Comparison of ENCODE assay signal across 8 mouse cellular contexts in the genomic region with DNA sequence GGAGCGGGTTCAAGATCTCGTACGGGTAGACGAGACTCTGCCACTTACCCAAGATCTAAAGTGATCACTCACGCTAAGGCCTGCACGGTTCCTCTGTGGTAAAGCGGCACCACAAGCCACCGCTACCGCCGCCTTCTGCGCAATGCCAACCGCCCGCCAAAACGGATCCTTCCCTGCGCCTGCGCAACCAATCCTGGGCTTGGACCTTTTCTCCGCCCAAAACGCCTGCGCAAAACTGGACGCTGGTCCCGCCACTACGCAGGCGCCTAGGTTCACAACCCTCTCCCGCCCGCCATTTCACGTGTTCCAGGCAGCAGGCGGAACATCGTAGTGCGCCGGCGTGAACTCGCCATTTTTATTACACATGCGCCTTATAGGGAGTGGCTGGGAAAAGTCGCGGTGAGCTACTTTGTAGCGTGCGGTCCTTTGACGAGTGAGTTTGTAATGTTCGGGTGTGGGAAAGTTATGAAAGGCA. TPM values are rescaled to one million over a fixed set of nuclear protein-coding genes. Genes with fewer than 3 reads are reported as not detected.
DNase-seq lines count a peak whose midpoint lies in the region; ATAC-seq lines count a peak whose summit lies in the region.

A gene (minus strand): TSS at position 132 of the 475 bp plus-strand sequence.

- H3K4me2 ChIP-seq in hindbrain, embryonic 16.5 days (ENCODE audit: low read length), result peak within 1 kb of the TSS; percentile 67

- peak within 1 kb of the TSS; percentile 72 for H3K4me3 ChIP-seq in hindbrain, embryonic 16.5 days (ENCODE audit: low read length)
- peak within 1 kb of the TSS; percentile 72 for H3K4me3 ChIP-seq in macrophage (ENCODE audit: inconsistent target)

- peak; percentile 89 for DNase-seq in WW6 (ENCODE audit: low read depth, low spot score)
- DNase-seq in cerebellum, postnatal 4 days (ENCODE audit: low spot score in 2 of 2), result peak; percentile 93 to 96
- DNase-seq in gastrocnemius, adult 18-20 months (ENCODE audit: low spot score), result peak; percentile 98
- DNase-seq in left cerebral cortex, adult 18-20 months (ENCODE audit: low spot score in 2 of 2), result peak; percentile 98 to 99
- DNase-seq in right cerebral cortex, adult 18-20 months, result peak; percentile 98
- DNase-seq in urinary bladder, postnatal 10 days (ENCODE audit: low spot score), result peak; percentile 90

- peaks cover 14% of the 10 kb centered on the region for H3K36me3 ChIP-seq in hindbrain, embryonic 16.5 days (ENCODE audit: control insufficient read depth, insufficient read depth, low read length)
- peaks cover 17% of the 10 kb centered on the region for H3K36me3 ChIP-seq in macrophage (ENCODE audit: inconsistent target)

- H3K79me2 ChIP-seq in macrophage (ENCODE audit: inconsistent target), result peaks cover 81% of the 10 kb centered on the region

- WGBS in hindbrain, embryonic 16.5 days, result under 1% methylated on average over 39 of the region's 39 CpGs
- WGBS in macrophage (ENCODE audit: missing documents), result under 1% methylated on average over 39 of the region's 39 CpGs

- H3K27ac ChIP-seq in hindbrain, embryonic 16.5 days (ENCODE audit: low read depth, low read length), result peak within 1 kb of the TSS; percentile 93
- peak within 1 kb of the TSS; percentile 90 for H3K27ac ChIP-seq in macrophage

- H3K9ac ChIP-seq in hindbrain, embryonic 16.5 days (ENCODE audit: low read depth, low read length), result peak within 1 kb of the TSS; percentile 76

- H3K9me3 ChIP-seq in hindbrain, embryonic 16.5 days (ENCODE audit: control insufficient read depth, low read length), result no peaks in the 10 kb centered on the region

- ATAC-seq in hindbrain, embryonic 16.5 days, result peak; percentile 93

- peaks cover 27% of the 10 kb centered on the region for H3K4me1 ChIP-seq in hindbrain, embryonic 16.5 days (ENCODE audit: control insufficient read depth, insufficient read depth, low read depth, low read length)

- H3K27me3 ChIP-seq in hindbrain, embryonic 16.5 days (replicated peaks; ENCODE audit: control insufficient read depth, insufficient read depth, low read length), result no peaks in the 10 kb centered on the region

RNA-seq across cellular contexts. Expression of the gene that starts here (rescaled TPM):
- total RNA-seq in gastrocnemius, adult 18-20 months (2021), result 10 to 100 TPM; 25.4 to 35.6 TPM
- 120 and 124 TPM in 2 replicates for polyA plus RNA-seq in hindbrain, embryonic 16.5 days (2015; fragmentation: Nextera tagmentation; extraction: Ambion mirVana)
- total RNA-seq in left cerebral cortex, adult 18-20 months (2021), result 100 to 1,000 TPM; 181 to 182 TPM
- 10 to 100 TPM in 25 of 26 experiments, 1 to 10 TPM in 1; 5.4 to 66.2 (median 36.0) TPM for total RNA-seq in macrophage (2018; cell fraction: chromatin; rRNA removed)
- total RNA-seq in macrophage (2018; cell fraction: cytosol; rRNA removed), result 10 to 100 TPM; 12.8 to 24.5 (median 20.3) TPM
- 10 to 100 TPM; 13.3 to 77.7 (median 32.1) TPM for total RNA-seq in macrophage (2018; cell fraction: nucleus; rRNA removed)
- 12.1 to 27.7 TPM (median 15.0 TPM) in 3 replicates for polyA plus RNA-seq in macrophage (2018)

Comparison
In these comparisons a context has a peak if more than half of its experiments do, and no peak if none do; other contexts are left out.
1. Peak in every context shown above with its lines: DNase-seq, ATAC-seq, H3K4me3 ChIP-seq and H3K27ac ChIP-seq.
2. RNA of the gene that starts here (total RNA-seq): 181 to 182 TPM in left cerebral cortex, adult 18-20 months; 25.4 to 35.6 TPM in gastrocnemius, adult 18-20 months; every median in the first group is over 4 times any median in the second.